Comparison of ENCODE assay signal across 8 mouse cellular contexts in the genomic region with DNA sequence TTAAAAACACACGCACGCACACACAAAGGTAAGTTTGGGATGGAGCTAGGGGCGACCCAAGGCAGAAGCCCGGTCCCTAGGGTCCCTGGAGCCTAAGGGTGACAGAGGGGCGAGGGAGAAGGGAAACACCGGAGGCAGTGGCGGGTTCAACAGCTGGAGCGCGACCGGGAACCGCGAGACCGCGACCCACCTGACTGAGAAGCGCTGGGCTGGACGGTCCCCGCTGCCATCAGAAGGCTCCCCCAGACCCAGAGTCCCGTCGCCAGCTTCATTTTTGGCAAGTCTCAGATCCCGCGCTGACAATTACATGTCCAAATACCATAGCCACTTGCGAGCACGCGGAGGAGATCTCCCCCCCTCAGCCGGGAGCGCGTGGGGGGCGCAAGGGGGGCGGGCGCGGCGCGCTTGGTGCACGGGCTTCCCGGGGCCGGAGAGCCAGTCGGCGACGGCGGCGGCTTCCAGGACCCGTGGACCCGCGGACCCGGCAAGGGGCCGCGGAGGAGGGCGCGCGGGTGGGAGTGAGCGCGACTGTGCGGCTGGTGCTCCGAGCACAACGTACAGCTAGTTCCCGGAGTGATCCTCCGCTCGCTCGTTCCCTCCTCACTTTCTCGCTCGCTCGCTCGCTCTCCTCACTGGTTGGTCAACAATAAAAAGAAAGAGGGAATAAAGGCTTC. TPM values are rescaled to one million over a fixed set of nuclear protein-coding genes. Genes with fewer than 3 reads are reported as not detected.
A peak's percentile ranks its signal among the peaks of the same experiment; 100 is the strongest.
DNase-seq lines count a peak whose midpoint lies in the region; ATAC-seq and TF ChIP-seq lines count a peak whose summit lies in the region.

A gene (minus strand): TSS at position 575 of the 674 bp plus-strand sequence.

- under 1% methylated on average over 63 of the region's 63 CpGs for WGBS in embryonic facial prominence, embryonic 15.5 days
- WGBS in hindbrain, embryonic 10.5 days: under 1% methylated on average over 63 of the region's 63 CpGs
- under 1% methylated on average over 44 of the region's 63 CpGs for WGBS in stomach, embryonic 15.5 days

- no peak for TF ChIP-seq POLR2A in ES-Bruce4 (IDR thresholded peaks at IDR 0.05; ENCODE audit: insufficient read depth, low read length)

- H3K27me3 ChIP-seq in ES-Bruce4 (ENCODE audit: control insufficient read depth, insufficient read depth, low read length, poor library complexity, severe bottlenecking): peaks cover 16% of the 10 kb centered on the region
- H3K27me3 ChIP-seq in embryonic facial prominence, embryonic 15.5 days: peaks cover 52% of the 10 kb centered on the region
- peaks cover 33% of the 10 kb centered on the region for H3K27me3 ChIP-seq in hindbrain, embryonic 10.5 days (ENCODE audit: insufficient read depth, poor library complexity, severe bottlenecking)
- H3K27me3 ChIP-seq in stomach, embryonic 15.5 days (replicated peaks): peaks cover 20% of the 10 kb centered on the region

- H3K9ac ChIP-seq in ES-Bruce4 (ENCODE audit: low read depth, poor library complexity, severe bottlenecking): peak within 1 kb of the TSS; percentile 60; the same call in 1 of the 2 replicates
- H3K9ac ChIP-seq in embryonic facial prominence, embryonic 15.5 days: peak within 1 kb of the TSS; percentile 35; the same call in 1 of the 2 replicates
- 0 out of 2 replicates have a peak within 1 kb of the TSS, but pooled peaks have one; percentile 9 for H3K9ac ChIP-seq in stomach, embryonic 15.5 days

- no peaks in the 10 kb centered on the region for H3K36me3 ChIP-seq in ES-Bruce4 (ENCODE audit: control insufficient read depth, insufficient read depth, low read length, poor library complexity, severe bottlenecking)
- H3K36me3 ChIP-seq in embryonic facial prominence, embryonic 15.5 days: no peaks in the 10 kb centered on the region
- no peaks in the 10 kb centered on the region for H3K36me3 ChIP-seq in hindbrain, embryonic 10.5 days
- H3K36me3 ChIP-seq in stomach, embryonic 15.5 days: no peaks in the 10 kb centered on the region

- peak; percentile 16 for ATAC-seq in embryonic facial prominence, embryonic 15.5 days (ENCODE audit: insufficient number of reproducible peaks, low FRiP score, low TSS enrichment, low read depth)
- peak; percentile 14; the same call in 1 of the 2 replicates for ATAC-seq in megakaryocyte progenitor cell, adult 5-6 weeks (replicated peaks; ENCODE audit: poor library complexity)
- peak; percentile 45; the same call in 1 of the 2 replicates for ATAC-seq in stomach, embryonic 15.5 days (ENCODE audit: insufficient read depth, low FRiP score, low read depth)

- H3K9me3 ChIP-seq in ES-Bruce4 (replicated peaks; ENCODE audit: control insufficient read depth, insufficient read depth, low read length, poor library complexity, severe bottlenecking): no peaks in the 10 kb centered on the region
- no peaks in the 10 kb centered on the region for H3K9me3 ChIP-seq in embryonic facial prominence, embryonic 15.5 days (replicated peaks)
- no peaks in the 10 kb centered on the region for H3K9me3 ChIP-seq in hindbrain, embryonic 10.5 days
- no peaks in the 10 kb centered on the region for H3K9me3 ChIP-seq in stomach, embryonic 15.5 days

- H3K27ac ChIP-seq in ES-Bruce4 (ENCODE audit: insufficient read depth, low read length): no peak within 1 kb of the TSS
- no peak within 1 kb of the TSS for H3K27ac ChIP-seq in embryonic facial prominence, embryonic 15.5 days (replicated peaks)
- peak within 1 kb of the TSS; percentile 86 for H3K27ac ChIP-seq in hindbrain, embryonic 10.5 days
- no peak within 1 kb of the TSS for H3K27ac ChIP-seq in stomach, embryonic 15.5 days

- no peak for TF ChIP-seq EP300 in ES-Bruce4 (IDR thresholded peaks at IDR 0.05; ENCODE audit: insufficient read depth, low read depth, low read length)

- no peak for TF ChIP-seq CTCF in ES-Bruce4 (IDR thresholded peaks at IDR 0.05; ENCODE audit: low read depth, low read length)

- DNase-seq in adrenal gland, postnatal 25 days: peak; percentile 11
- DNase-seq in hindbrain, embryonic 10.5 days (ENCODE audit: low spot score): peak; percentile 51
- DNase-seq in layer of hippocampus, adult 9-11 months: peak; percentile 4
- no peak for DNase-seq in thymus, adult 18-20 months

- no peaks in the 10 kb centered on the region for H3K4me1 ChIP-seq in ES-Bruce4 (ENCODE audit: control insufficient read depth, insufficient read depth, low read length)
- H3K4me1 ChIP-seq in embryonic facial prominence, embryonic 15.5 days: peaks cover 35% of the 10 kb centered on the region
- peaks cover 42% of the 10 kb centered on the region for H3K4me1 ChIP-seq in hindbrain, embryonic 10.5 days (replicated peaks)
- peaks cover 25% of the 10 kb centered on the region for H3K4me1 ChIP-seq in stomach, embryonic 15.5 days

- H3K4me2 ChIP-seq in embryonic facial prominence, embryonic 15.5 days (replicated peaks): peak within 1 kb of the TSS; percentile 100
- peak within 1 kb of the TSS; percentile 100 for H3K4me2 ChIP-seq in stomach, embryonic 15.5 days

- peak within 1 kb of the TSS; percentile 75 for H3K4me3 ChIP-seq in ES-Bruce4 (ENCODE audit: low read depth, low read length)
- peak within 1 kb of the TSS; percentile 62 for H3K4me3 ChIP-seq in embryonic facial prominence, embryonic 15.5 days (replicated peaks)
- peak within 1 kb of the TSS; percentile 82 for H3K4me3 ChIP-seq in hindbrain, embryonic 10.5 days
- H3K4me3 ChIP-seq in stomach, embryonic 15.5 days (replicated peaks): peak within 1 kb of the TSS; percentile 58

RNA-seq across cellular contexts. Expression of the gene that starts here (rescaled TPM):
- 0.88 and 0.90 TPM in 2 replicates for polyA plus RNA-seq in ES-Bruce4 (2011; ENCODE audit: insufficient read depth, insufficient read length, low read depth, missing spikeins)
- 0.81 and 0.94 TPM in 2 replicates for total RNA-seq in adrenal gland, postnatal 25 days (2021)
- polyA plus RNA-seq in embryonic facial prominence, embryonic 15.5 days (2015; fragmentation: Nextera tagmentation; extraction: Ambion mirVana): 0.77 and 1.2 TPM in 2 replicates
- 2.3 and 3.8 TPM in 2 replicates for polyA plus RNA-seq in hindbrain, embryonic 10.5 days (2016; fragmentation: Nextera tagmentation; extraction: Ambion mirVana)
- total RNA-seq in megakaryocyte progenitor cell, adult 5-6 weeks (2015): not detected in 2 replicates
- not detected in 2 replicates for total RNA-seq in megakaryocyte progenitor cell, adult 5-6 weeks (2017)
- 0.13 and 0.14 TPM in 2 replicates for polyA plus RNA-seq in stomach, embryonic 15.5 days (2015; fragmentation: Nextera tagmentation; extraction: Ambion mirVana)

Comparison
In these comparisons a context has a peak if more than half of its experiments do, and no peak if none do; other contexts are left out.
1. Peak in DNase-seq in adrenal gland, postnatal 25 days; RNA of the gene not detected or under 1 TPM.
2. Peak in ATAC-seq in megakaryocyte progenitor cell, adult 5-6 weeks; RNA of the gene not detected or under 1 TPM.
3. Peak in ATAC-seq, H3K4me3 ChIP-seq, H3K9ac ChIP-seq and H3K4me2 ChIP-seq in stomach, embryonic 15.5 days; RNA of the gene not detected or under 1 TPM.
4. H3K9ac ChIP-seq: peak in every context shown above with its lines; median percentile 60 in ES-Bruce4; 35 in embryonic facial prominence, embryonic 15.5 days; 9 in stomach, embryonic 15.5 days.
5. DNase-seq: peak in hindbrain, embryonic 10.5 days (single experiment) and layer of hippocampus, adult 9-11 months (single experiment); none in thymus, adult 18-20 months (0 of 2).
6. Peak in every context shown above with its lines, with median percentiles within 50 percentile points of each other: H3K4me3 ChIP-seq and ATAC-seq.